Mouse (Mus musculus) v-Abl transformed pro-B cells (cell line): Measurements from ENCODE around the gene Ddah1.

ENCODE experiments used
- in situ Hi-C, 2 experiments: fragments of 400-800 bp; cut with MboI; formaldehyde crosslinking; loops; one replicate each; pipeline ENCODE4 v1.15.1; 2025; ENCODE audit not compliant: unreplicated experiment in 2 of 2

Gene Ddah1

GRCm38 (mm10) chr3:145763642-145763972 lies 5.1 kb downstream of the Ddah1 start:
- in situ Hi-C loops: no loop called here

DNA sequence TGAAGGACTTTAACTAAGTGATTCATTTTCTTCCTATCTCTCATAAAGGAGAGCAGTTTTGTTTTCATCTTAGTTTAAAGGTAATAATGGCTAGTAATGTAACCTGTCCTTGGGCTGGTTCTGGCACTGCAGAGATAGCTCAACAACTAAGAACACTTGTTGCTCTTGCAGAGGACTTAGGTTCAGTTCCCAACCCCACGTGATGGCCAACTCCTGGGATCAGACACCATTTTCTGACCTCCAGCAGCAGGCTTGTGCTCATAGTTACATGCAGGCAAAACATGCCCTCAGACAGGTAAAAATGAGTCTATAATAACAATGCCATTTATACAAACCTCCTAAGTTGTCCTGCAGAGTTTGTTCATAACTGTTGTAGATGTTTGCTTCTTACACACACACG lies 5.9 kb downstream of the Ddah1 start:
- in situ Hi-C loops: no loop called here

DNA sequence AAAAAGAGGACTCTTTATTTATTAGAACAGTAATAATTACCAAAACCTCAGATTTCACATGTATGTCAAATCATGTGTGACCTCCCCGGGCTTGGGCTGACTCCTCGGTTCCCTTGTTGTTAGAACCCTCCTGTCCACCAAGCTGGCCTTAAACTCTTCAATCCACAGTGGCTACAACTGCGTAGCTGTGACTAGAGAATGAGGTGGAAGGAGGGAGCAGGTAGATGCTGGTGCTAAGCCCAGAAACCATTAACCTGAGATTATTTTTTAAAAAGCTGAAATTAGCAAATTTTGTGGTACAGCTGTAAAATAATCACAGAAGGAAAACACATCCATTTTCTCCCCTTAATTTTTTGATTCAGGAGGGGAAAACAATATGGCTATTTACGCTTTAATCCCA lies 10.0 kb downstream of the Ddah1 start:
- in situ Hi-C loops: no loop called here

DNA sequence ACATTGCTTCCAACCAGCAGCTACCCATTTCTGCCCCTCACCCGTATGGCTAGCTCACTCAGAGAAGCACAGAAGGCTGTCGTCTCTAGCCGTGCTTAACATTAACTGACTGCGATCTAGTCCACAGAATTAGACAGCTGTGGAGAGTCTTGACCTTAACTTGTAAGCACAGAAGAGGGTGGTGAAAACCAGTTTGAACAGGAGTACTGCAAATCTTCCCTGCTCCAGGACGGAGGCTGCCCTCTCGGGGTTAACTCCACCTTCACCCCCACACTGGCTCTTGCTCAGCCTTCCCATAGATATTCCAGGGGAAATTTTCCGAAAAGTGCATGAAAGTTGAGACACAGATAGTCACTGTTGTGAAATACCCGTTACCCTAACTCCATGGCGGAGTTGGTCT lies 14.9 kb downstream of the Ddah1 start:
- in situ Hi-C loops: no loop called here

GRCm38 (mm10) chr3:145774336-145774735 lies 15.9 kb downstream of the Ddah1 start:
- in situ Hi-C loops: no loop called here

- in situ Hi-C loops: no loop called here
These were observed 16.8 kb downstream of the Ddah1 start for GRCm38 (mm10) chr3:145775236-145775635.

GRCm38 (mm10) chr3:145775862-145776261 lies 17.4 kb downstream of the Ddah1 start:
- in situ Hi-C loops: no loop called here

- in situ Hi-C loops: no loop called here
These were observed 18.5 kb downstream of the Ddah1 start for GRCm38 (mm10) chr3:145777006-145777405.

DNA sequence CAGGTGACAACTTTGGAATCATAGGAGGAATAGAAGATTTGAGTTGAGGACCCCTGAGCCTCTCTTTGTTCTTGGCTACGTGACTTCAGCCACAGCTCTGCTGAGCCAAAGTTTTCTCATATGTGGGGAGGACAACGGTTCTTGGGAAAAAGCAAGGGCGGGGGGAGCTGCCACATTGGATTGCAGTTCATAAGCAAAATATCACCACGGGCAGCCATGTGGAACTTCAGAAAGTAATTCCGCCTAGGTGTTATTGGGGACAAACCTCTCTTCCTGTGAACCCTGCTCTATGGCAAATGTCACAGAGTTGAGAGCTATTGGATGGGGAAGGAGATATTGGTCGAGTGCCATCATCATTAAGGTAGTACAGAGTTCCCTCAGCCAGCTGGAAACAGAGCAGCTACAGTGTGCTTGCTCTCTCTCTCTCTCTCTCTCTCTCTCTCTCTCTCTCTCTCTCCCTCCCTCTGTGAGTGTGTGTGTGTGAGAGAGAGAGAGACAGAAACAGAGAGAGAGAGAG lies 20.0 kb downstream of the Ddah1 start:
- in situ Hi-C loops: no loop called here

DNA sequence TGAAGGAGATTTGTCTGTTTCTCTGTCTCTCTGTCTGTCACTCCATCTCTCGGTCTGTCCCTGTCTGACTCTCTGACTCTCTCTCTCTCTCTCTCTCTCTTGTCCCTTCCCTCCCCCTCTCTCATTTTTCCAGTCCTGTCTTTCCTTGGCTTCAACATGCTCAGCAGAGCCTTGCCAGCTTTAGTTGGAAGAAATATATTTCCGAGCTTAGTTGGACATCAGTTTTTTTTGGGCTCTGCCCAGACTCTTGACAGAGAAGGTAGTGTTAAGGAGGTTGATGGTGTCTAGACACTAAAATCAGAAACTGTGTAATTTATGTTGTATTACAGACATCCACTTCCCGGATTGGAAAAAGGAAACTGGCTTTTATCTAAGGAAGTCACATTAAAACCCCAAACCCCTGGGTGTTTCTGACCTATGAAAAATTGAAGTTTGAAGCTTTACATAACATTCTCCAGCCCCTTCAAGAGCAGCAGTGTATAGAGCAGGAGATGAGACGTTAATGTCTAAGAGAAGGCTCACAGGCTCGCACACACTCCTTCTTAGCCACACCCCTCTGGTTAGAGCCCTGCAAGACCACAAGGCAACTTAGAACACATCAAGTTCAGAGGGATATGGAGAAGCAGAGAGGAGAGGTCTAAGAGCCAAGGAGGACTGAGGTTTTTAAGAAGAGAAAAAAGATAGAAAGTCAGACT lies 21.0 kb downstream of the Ddah1 start:
- in situ Hi-C loops: no loop called here

DNA sequence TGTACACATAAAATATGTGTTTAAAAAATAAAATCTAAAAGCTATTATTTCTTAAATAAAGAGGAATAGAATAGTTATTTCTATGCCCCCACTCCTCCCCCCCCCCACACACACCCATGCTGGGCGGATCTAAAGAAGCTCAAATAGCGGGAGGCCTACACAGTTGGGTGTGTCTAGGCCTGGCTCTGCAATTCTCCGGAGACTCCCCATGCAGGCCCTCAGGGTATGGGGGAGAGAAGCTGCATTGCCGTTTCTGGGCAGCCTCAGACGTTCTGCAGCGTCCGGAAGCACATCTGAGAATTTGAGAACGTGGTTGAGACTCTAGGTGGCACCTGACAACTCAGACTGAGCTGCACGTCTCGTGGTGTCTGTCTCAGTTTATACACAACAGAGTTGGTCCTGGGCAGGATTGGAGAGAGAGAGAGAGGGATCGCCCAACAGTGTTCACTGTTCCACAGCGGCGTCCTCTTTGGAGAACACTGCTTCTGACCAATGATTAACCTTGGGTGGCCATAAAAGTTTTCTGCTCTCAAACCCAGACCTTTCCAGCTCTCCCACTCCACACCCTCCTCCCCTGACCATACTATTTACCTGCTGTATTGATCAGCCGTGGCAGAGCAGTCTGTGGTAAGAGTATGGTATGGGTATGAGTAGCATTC lies 22.4 kb downstream of the Ddah1 start:
- in situ Hi-C loops: no loop called here

DNA sequence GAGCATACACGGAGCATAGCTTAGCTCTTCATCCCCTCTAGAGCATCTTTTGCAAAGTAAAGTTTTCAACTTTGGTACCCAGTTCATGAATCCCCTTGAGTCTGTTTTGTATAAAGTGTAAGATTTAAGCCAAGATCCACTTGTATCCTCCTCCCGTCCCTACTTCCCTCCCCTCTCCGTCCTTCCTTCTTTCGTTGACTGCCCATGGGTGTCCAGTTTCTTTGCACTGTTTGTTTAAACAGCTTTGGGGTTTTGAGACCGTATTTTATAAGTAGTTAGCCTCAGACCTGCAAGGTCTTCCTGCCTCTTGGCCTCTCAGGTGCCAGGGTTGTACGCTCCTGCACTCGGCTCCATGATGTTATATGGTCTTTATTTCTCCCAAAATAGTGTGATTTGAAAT lies 26.8 kb downstream of the Ddah1 start:
- in situ Hi-C loops: no loop called here

- in situ Hi-C loops: no loop called here
These were observed 28.8 kb downstream of the Ddah1 start for GRCm38 (mm10) chr3:145787303-145787702.

GRCm38 (mm10) chr3:145789114-145789513 lies 30.6 kb downstream of the Ddah1 start:
- in situ Hi-C loops: no loop called here

DNA sequence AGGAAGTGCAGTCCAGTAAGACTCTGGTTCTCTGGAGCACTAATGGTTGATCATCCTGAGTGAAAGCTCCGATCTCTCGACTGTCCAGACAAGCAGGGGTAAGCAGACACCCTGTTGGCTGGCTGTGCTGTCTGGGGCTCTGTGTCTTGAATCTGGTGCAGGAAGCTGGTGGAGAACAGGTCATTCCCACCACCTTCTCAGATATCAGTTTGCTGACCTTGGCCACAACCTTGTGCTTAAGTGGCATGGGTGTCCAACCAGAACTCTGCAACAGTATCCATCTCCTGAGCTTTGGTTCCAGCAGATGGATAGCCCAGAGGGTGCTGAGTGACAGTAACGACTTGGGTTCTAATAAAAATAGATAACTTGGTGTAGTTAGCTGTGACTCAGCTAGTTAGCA lies 31.8 kb downstream of the Ddah1 start:
- in situ Hi-C loops: no loop called here

GRCm38 (mm10) chr3:145790709-145791108 lies 32.2 kb downstream of the Ddah1 start:
- in situ Hi-C loops: no loop called here

DNA sequence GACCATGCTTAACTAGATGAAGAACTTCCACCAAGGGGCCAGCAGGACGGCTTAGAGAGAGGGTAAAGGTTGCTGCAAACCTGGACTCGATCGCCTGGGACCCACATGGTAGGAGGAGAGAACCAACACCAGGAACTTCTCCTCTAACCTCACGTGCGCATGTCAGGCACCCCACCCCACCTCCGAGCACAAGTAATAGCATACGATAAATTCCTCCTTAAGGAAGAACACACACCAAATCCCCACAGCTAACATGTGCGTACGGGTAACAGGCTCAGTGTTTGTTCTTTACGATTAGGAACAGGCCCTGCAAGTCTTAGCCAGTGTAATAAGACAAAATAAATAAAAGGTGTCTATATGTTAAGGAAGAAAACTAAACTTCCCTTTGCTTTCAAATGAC lies 35.9 kb downstream of the Ddah1 start:
- in situ Hi-C loops: no loop called here

DNA sequence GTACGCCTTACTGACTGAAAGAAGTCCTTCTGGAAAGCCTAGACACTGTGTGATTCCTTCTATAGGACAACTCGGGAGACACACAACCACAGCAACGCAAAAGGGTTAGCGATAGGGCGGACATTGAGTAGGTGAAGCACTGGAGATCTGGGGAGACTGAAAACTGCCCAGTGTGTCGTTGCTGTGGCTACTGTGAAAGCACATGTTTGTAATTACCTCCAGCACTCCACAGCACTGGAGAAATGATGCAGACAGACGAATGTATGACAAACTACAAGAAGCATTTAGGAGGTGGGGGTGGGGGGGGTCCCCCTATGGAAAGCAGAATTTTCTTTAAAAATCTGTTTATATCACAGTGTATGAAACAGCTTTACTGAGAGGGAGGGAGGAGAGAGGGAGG lies 37.4 kb downstream of the Ddah1 start:
- in situ Hi-C loops: no loop called here

DNA sequence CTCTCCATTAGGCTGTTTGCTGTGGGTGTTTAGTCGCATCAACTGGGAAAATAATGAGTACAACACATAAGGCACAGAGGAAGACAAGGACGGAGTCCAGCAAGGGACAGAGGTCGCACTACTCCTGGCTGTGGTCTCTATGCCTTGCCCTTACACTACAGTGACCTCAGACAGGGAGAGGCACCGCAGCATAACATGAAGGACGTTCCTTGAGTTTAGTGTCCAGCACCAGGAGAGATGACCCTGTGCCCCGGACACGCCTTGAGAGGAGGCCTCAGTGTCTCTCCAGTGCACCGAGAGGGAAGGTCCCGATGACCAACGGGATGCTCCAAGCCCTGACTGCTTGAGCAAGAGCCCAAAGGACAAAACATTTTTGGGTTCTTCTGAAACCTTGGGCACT lies 39.6 kb downstream of the Ddah1 start:
- in situ Hi-C loops: no loop called here

DNA sequence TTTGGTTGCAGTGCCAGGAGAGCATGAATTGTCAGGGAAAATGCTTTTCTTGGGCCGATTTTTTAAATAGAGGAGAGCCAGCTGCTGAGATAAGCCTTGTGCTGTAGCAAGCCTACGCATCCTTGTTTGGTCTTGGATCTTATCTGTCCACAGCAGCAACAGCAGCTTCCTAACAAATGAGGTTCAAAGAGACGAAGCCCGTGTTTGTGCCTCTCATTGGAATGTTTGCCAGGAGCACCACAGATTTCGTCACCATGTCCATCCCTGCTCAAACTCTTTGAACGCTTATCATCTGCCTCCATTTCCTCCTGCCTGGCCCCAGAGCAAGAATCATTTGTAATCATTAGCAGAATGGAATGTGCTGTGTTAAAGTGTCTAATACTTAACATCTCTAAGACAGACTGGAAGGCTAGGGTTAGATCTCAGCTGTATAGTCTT lies 40.3 kb downstream of the Ddah1 start:
- in situ Hi-C loops: no loop called here

DNA sequence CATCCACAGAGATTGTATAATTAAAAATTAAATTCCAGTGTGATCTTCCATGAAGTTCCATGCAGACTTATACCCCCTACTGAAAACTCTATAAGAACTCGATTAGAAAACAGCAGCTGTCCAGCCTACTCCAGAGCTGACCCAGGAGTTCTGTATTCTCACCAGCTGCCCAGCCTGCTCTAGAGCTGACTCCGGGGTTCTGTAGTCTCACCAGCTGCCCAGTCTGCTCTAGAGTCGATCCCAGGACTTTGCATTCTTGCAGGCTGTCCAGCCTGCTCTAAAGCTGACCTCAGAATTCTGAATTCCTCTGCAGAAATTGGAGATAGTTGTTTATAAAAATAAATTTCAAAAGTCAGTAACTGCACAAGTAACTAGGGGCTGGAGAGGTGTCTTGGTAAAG lies 40.9 kb downstream of the Ddah1 start:
- in situ Hi-C loops: no loop called here

GRCm38 (mm10) chr3:145802106-145802505 lies 43.6 kb downstream of the Ddah1 start:
- in situ Hi-C loops: no loop called here
